Comparison of ENCODE assay signal across 8 mouse cellular contexts in genomic region chr11:116130488-116131205, GRCm38 (mm10). TPM values are rescaled to one million over a fixed set of nuclear protein-coding genes. Genes with fewer than 3 reads are reported as not detected.
DNase-seq lines count a peak whose midpoint lies in the region; ATAC-seq and TF ChIP-seq lines count a peak whose summit lies in the region.

TSS of gene Trim65 (minus strand) at chr11:116131128.

- 0 out of 2 replicates have a peak, but pooled peaks cover 10% of the 10 kb centered on the region for H3K36me3 ChIP-seq in hindbrain, embryonic 11.5 days (ENCODE audit: control insufficient read depth, insufficient read depth, low read length)
- 0 out of 2 replicates have a peak, but pooled peaks cover 12% of the 10 kb centered on the region for H3K36me3 ChIP-seq in lung, postnatal 0 days (ENCODE audit: insufficient read depth, low read length)

- peak within 1 kb of the TSS; percentile 73 for H3K9ac ChIP-seq in hindbrain, embryonic 11.5 days (ENCODE audit: low read depth, low read length)
- peak within 1 kb of the TSS; percentile 73 for H3K9ac ChIP-seq in lung, postnatal 0 days (replicated peaks; ENCODE audit: low read depth)

- ATAC-seq in hindbrain, embryonic 11.5 days (ENCODE audit: low FRiP score): peak; percentile 82
- peak; percentile 88 for ATAC-seq in lung, postnatal 0 days

- H3K4me3 ChIP-seq in hindbrain, embryonic 11.5 days (ENCODE audit: low read depth, low read length): peak within 1 kb of the TSS; percentile 52
- H3K4me3 ChIP-seq in lung, postnatal 0 days (ENCODE audit: low read depth, low read length): peak within 1 kb of the TSS; percentile 62

- TF ChIP-seq EP300 in lung, postnatal 0 days (IDR thresholded peaks at IDR 0.05): no peak; the same call in 1 of the 2 replicates

- WGBS in hindbrain, embryonic 11.5 days: 3% methylated on average over 69 of the region's 69 CpGs
- WGBS in lung, postnatal 0 days: under 1% methylated on average over 69 of the region's 69 CpGs

- peak within 1 kb of the TSS; percentile 78 for H3K4me2 ChIP-seq in hindbrain, embryonic 11.5 days (replicated peaks; ENCODE audit: low read depth, low read length)
- H3K4me2 ChIP-seq in lung, postnatal 0 days (replicated peaks; ENCODE audit: low read depth, low read length): peak within 1 kb of the TSS; percentile 73

- peak; percentile 92 for DNase-seq in MN1 (ENCODE audit: low spot score)
- peak; percentile 86 for DNase-seq in cerebellum, adult 9-11 months
- DNase-seq in frontal cortex, adult 2 months (ENCODE audit: extremely low spot score in 1 of 2, low spot score in 1 of 2): peak; percentile 58 to 89
- peak; percentile 90 for DNase-seq in hindbrain, embryonic 11.5 days (ENCODE audit: low spot score)
- peak; percentile 90 to 92 for DNase-seq in layer of hippocampus, postnatal 10 days (ENCODE audit: low spot score in 2 of 2)
- peak; percentile 97 for DNase-seq in lung, postnatal 0 days (ENCODE audit: low spot score)
- peak; percentile 74 for DNase-seq in ovary, postnatal 10 days (ENCODE audit: low spot score)
- DNase-seq in thymus, postnatal 0 days (ENCODE audit: low spot score): peak; percentile 87

- H3K9me3 ChIP-seq in hindbrain, embryonic 11.5 days (ENCODE audit: control insufficient read depth, low read length): no peaks in the 10 kb centered on the region
- H3K9me3 ChIP-seq in lung, postnatal 0 days (ENCODE audit: low read length): no peaks in the 10 kb centered on the region

- peak within 1 kb of the TSS; percentile 82 for H3K27ac ChIP-seq in hindbrain, embryonic 11.5 days (ENCODE audit: low read depth, low read length)
- H3K27ac ChIP-seq in lung, postnatal 0 days (ENCODE audit: low read length): peak within 1 kb of the TSS; percentile 98

- peaks cover 4% of the 10 kb centered on the region; the same call in 1 of the 2 replicates for H3K4me1 ChIP-seq in hindbrain, embryonic 11.5 days (replicated peaks; ENCODE audit: control insufficient read depth, insufficient read depth, low read length)
- H3K4me1 ChIP-seq in lung, postnatal 0 days (ENCODE audit: insufficient read depth, low read depth, low read length): peaks cover 15% of the 10 kb centered on the region

- H3K27me3 ChIP-seq in hindbrain, embryonic 11.5 days (ENCODE audit: control insufficient read depth, insufficient read depth, low read length): no peaks in the 10 kb centered on the region
- H3K27me3 ChIP-seq in lung, postnatal 0 days (replicated peaks; ENCODE audit: insufficient read depth, low read length): no peaks in the 10 kb centered on the region

- peak; percentile 100 for TF ChIP-seq CTCF in lung, postnatal 0 days (IDR thresholded peaks at IDR 0.05)

RNA-seq across cellular contexts. Expression of gene Trim65, which starts in this region (rescaled TPM):
- 6.2 and 6.3 TPM in 2 replicates for polyA plus RNA-seq in frontal cortex, adult 2 months (2012; rRNA removed)
- 1.4 and 2.5 TPM in 2 replicates for polyA plus RNA-seq in hindbrain, embryonic 11.5 days (2014; fragmentation: Nextera tagmentation; extraction: Ambion mirVana)
- total RNA-seq in layer of hippocampus, postnatal 10 days (2021): 1 to 10 TPM; 5.3 to 5.5 TPM
- polyA plus RNA-seq in lung, postnatal 0 days (2015; fragmentation: Nextera tagmentation; extraction: Ambion mirVana): 3.9 TPM in 2 replicates
- 2.6 and 3.1 TPM in 2 replicates for polyA plus RNA-seq in thymus, postnatal 0 days (2015; fragmentation: Nextera tagmentation; extraction: Ambion mirVana)

Comparison
In these comparisons a context has a peak if more than half of its experiments do, and no peak if none do; other contexts are left out.
1. Peak in every context shown above with its lines: DNase-seq, ATAC-seq, H3K4me3 ChIP-seq and H3K27ac ChIP-seq.